ENCODE assay signal across 10 mouse cellular contexts in genomic region chr3:107917783-107918408, GRCm38 (mm10). TPM values are rescaled to one million over a fixed set of nuclear protein-coding genes. Genes with fewer than 3 reads are reported as not detected.
DNase-seq lines count a peak whose midpoint lies in the region; ATAC-seq and TF ChIP-seq lines count a peak whose summit lies in the region.
"Had no signal": no experiment of that assay in that cellular context is flagged by ENCODE, and none has a peak within 500 bp of the region (broad histone marks: within the 10 kb centered on the region; RNA-seq: fewer than 3 reads in every experiment).

No protein-coding gene starts in this region.

- no peaks in the 10 kb centered on the region for H3K9me3 ChIP-seq in stomach, postnatal 0 days (ENCODE audit: control insufficient read depth, low read length)
- H3K9me3 ChIP-seq: embryonic facial prominence, embryonic 12.5 days; limb, embryonic 13.5 days had no signal

- H3K4me3 ChIP-seq in cortical plate, adult 2 months (ENCODE audit: insufficient read depth, low read length) = no peak overlapping the region
- H3K4me3 ChIP-seq in stomach, postnatal 0 days (ENCODE audit: low read depth, low read length) = no peak overlapping the region
- H3K4me3 ChIP-seq: embryonic facial prominence, embryonic 12.5 days; limb, embryonic 13.5 days had no signal

- DNase-seq in left cerebral cortex, adult 18-20 months (ENCODE audit: low spot score in 2 of 2) = peak; percentile 54 to 77
- no peak for DNase-seq in left cerebral cortex, adult 11 months (ENCODE audit: low spot score)
- DNase-seq in MN1 (ENCODE audit: low spot score) = peak; percentile 64
- peak; percentile 49 to 89 for DNase-seq in layer of hippocampus, adult 18-20 months (ENCODE audit: low spot score in 2 of 2)
- DNase-seq in stomach, postnatal 0 days (ENCODE audit: low spot score) = peak; percentile 59

- no peaks in the 10 kb centered on the region for H3K27me3 ChIP-seq in stomach, postnatal 0 days (ENCODE audit: control insufficient read depth, insufficient read depth, low read length)
- H3K27me3 ChIP-seq: embryonic facial prominence, embryonic 12.5 days; limb, embryonic 13.5 days had no signal

- H3K4me2 ChIP-seq in stomach, postnatal 0 days (replicated peaks; ENCODE audit: low read depth) = no peak overlapping the region
- H3K4me2 ChIP-seq: embryonic facial prominence, embryonic 12.5 days; limb, embryonic 13.5 days had no signal

- no peak overlapping the region for H3K27ac ChIP-seq in cortical plate, adult 2 months (ENCODE audit: insufficient read depth, low read length)
- no peak overlapping the region for H3K27ac ChIP-seq in stomach, postnatal 0 days (replicated peaks)
- H3K27ac ChIP-seq: embryonic facial prominence, embryonic 12.5 days; limb, embryonic 13.5 days had no signal

- H3K4me1 ChIP-seq in cortical plate, adult 2 months (ENCODE audit: control insufficient read depth, insufficient read depth, low read length) = no peaks in the 10 kb centered on the region
- H3K4me1 ChIP-seq in stomach, postnatal 0 days (replicated peaks; ENCODE audit: control insufficient read depth, insufficient read depth) = no peaks in the 10 kb centered on the region
- H3K4me1 ChIP-seq: embryonic facial prominence, embryonic 12.5 days; limb, embryonic 13.5 days had no signal

- peak; percentile 60 for ATAC-seq in granulocyte monocyte progenitor cell, adult 5-6 weeks (replicated peaks; ENCODE audit: poor library complexity, severe bottlenecking)
- peak; percentile 97 for ATAC-seq in megakaryocyte progenitor cell, adult 5-6 weeks (replicated peaks; ENCODE audit: poor library complexity)
- peak; percentile 61 for ATAC-seq in stomach, postnatal 0 days (ENCODE audit: low FRiP score, low TSS enrichment)

- no peak for TF ChIP-seq EP300 in stomach, postnatal 0 days (optimal IDR thresholded peaks at IDR 0.05)

- 54% methylated on average over 7 of the region's 7 CpGs for WGBS in stomach, postnatal 0 days

- H3K9ac ChIP-seq in stomach, postnatal 0 days (ENCODE audit: low read length) = no peak overlapping the region
- H3K9ac ChIP-seq: embryonic facial prominence, embryonic 12.5 days; limb, embryonic 13.5 days had no signal

- H3K36me3 ChIP-seq in stomach, postnatal 0 days (ENCODE audit: control insufficient read depth, insufficient read depth, low read length) = no peaks in the 10 kb centered on the region
- H3K36me3 ChIP-seq: embryonic facial prominence, embryonic 12.5 days; limb, embryonic 13.5 days had no signal

- TF ChIP-seq POLR2A in cortical plate, adult 2 months (IDR thresholded peaks at IDR 0.05; ENCODE audit: extremely low read depth, insufficient read depth, low read length) = no peak

- TF ChIP-seq CTCF in cortical plate, adult 2 months (IDR thresholded peaks at IDR 0.05; ENCODE audit: extremely low read depth, insufficient read depth, low read length) = peak; percentile 58
- peak; percentile 91 for TF ChIP-seq CTCF in stomach, postnatal 0 days (IDR thresholded peaks at IDR 0.05; ENCODE audit: low read depth)

RNA-seq across cellular contexts. Expression of gene Gstm7, which starts 13.7 kb away (rescaled TPM):
- 10 to 100 TPM; 91.2 to 99.8 TPM for total RNA-seq in left cerebral cortex, adult 18-20 months (2021)
- polyA plus RNA-seq in cortical plate, adult 2 months (2012; rRNA removed) = 32.5 and 37.0 TPM in 2 replicates
- 7.1 and 11.3 TPM in 2 replicates for total RNA-seq in granulocyte monocyte progenitor cell, adult 5-6 weeks (2014; fragmentation: Nextera tagmentation)
- 1.8 and 7.3 TPM in 2 replicates for total RNA-seq in granulocyte monocyte progenitor cell, adult 5-6 weeks (2017)
- total RNA-seq in layer of hippocampus, adult 18-20 months (2021) = 100 to 1,000 TPM; 171 to 187 TPM
- 4.4 and 5.7 TPM in 2 replicates for total RNA-seq in megakaryocyte progenitor cell, adult 5-6 weeks (2015)
- 1.6 and 1.9 TPM in 2 replicates for total RNA-seq in megakaryocyte progenitor cell, adult 5-6 weeks (2017)
- polyA plus RNA-seq in stomach, postnatal 0 days (2015; fragmentation: Nextera tagmentation; extraction: Ambion mirVana) = 12.4 and 15.9 TPM in 2 replicates

RNA-seq across cellular contexts. Expression of gene Gstm5, which starts 22.3 kb away (rescaled TPM):
- total RNA-seq in left cerebral cortex, adult 18-20 months (2021) = 100 to 1,000 TPM; 229 to 250 TPM
- polyA plus RNA-seq in cortical plate, adult 2 months (2012; rRNA removed) = 504 and 512 TPM in 2 replicates
- total RNA-seq in granulocyte monocyte progenitor cell, adult 5-6 weeks (2014; fragmentation: Nextera tagmentation) = 16.0 and 24.7 TPM in 2 replicates
- 13.2 and 18.3 TPM in 2 replicates for total RNA-seq in granulocyte monocyte progenitor cell, adult 5-6 weeks (2017)
- 100 to 1,000 TPM; 286 to 295 TPM for total RNA-seq in layer of hippocampus, adult 18-20 months (2021)
- 38.2 and 61.5 TPM in 2 replicates for total RNA-seq in megakaryocyte progenitor cell, adult 5-6 weeks (2015)
- total RNA-seq in megakaryocyte progenitor cell, adult 5-6 weeks (2017) = 23.6 and 30.6 TPM in 2 replicates
- polyA plus RNA-seq in stomach, postnatal 0 days (2015; fragmentation: Nextera tagmentation; extraction: Ambion mirVana) = 249 and 273 TPM in 2 replicates

RNA-seq across cellular contexts. Expression of gene Gstm6, which starts 25.7 kb away (rescaled TPM):
- 1 to 10 TPM; 5.8 to 6.7 TPM for total RNA-seq in left cerebral cortex, adult 18-20 months (2021)
- polyA plus RNA-seq in cortical plate, adult 2 months (2012; rRNA removed) = 5.4 and 6.4 TPM in 2 replicates
- not detected in 2 replicates for total RNA-seq in granulocyte monocyte progenitor cell, adult 5-6 weeks (2014; fragmentation: Nextera tagmentation)
- total RNA-seq in granulocyte monocyte progenitor cell, adult 5-6 weeks (2017) = not detected in 2 replicates
- 10 to 100 TPM; 18.6 to 19.6 TPM for total RNA-seq in layer of hippocampus, adult 18-20 months (2021)
- 0.22 TPM in 1 of 2 replicates, not detected in the other for total RNA-seq in megakaryocyte progenitor cell, adult 5-6 weeks (2015)
- total RNA-seq in megakaryocyte progenitor cell, adult 5-6 weeks (2017) = not detected in 2 replicates
- polyA plus RNA-seq in stomach, postnatal 0 days (2015; fragmentation: Nextera tagmentation; extraction: Ambion mirVana) = 13.7 and 15.8 TPM in 2 replicates

RNA-seq across cellular contexts. Expression of gene Eps8l3, which starts 40.9 kb away (rescaled TPM):
- not detected for total RNA-seq in left cerebral cortex, adult 18-20 months (2021)
- polyA plus RNA-seq in cortical plate, adult 2 months (2012; rRNA removed) = not detected in 2 replicates
- not detected in 2 replicates for total RNA-seq in granulocyte monocyte progenitor cell, adult 5-6 weeks (2014; fragmentation: Nextera tagmentation)
- not detected in 2 replicates for total RNA-seq in granulocyte monocyte progenitor cell, adult 5-6 weeks (2017)
- total RNA-seq in layer of hippocampus, adult 18-20 months (2021) = not detected
- total RNA-seq in megakaryocyte progenitor cell, adult 5-6 weeks (2015) = 0.07 and 0.12 TPM in 2 replicates
- total RNA-seq in megakaryocyte progenitor cell, adult 5-6 weeks (2017) = not detected in 2 replicates
- 29.2 and 29.8 TPM in 2 replicates for polyA plus RNA-seq in stomach, postnatal 0 days (2015; fragmentation: Nextera tagmentation; extraction: Ambion mirVana)
- polyA plus RNA-seq: embryonic facial prominence, embryonic 12.5 days had no signal

RNA-seq across cellular contexts. Expression of gene Gstm3, which starts 51.2 kb away (rescaled TPM):
- total RNA-seq in left cerebral cortex, adult 18-20 months (2021) = not detected
- 0.08 TPM in 1 of 2 replicates, not detected in the other for polyA plus RNA-seq in cortical plate, adult 2 months (2012; rRNA removed)
- not detected in 2 replicates for total RNA-seq in granulocyte monocyte progenitor cell, adult 5-6 weeks (2014; fragmentation: Nextera tagmentation)
- not detected in 2 replicates for total RNA-seq in granulocyte monocyte progenitor cell, adult 5-6 weeks (2017)
- not detected for total RNA-seq in layer of hippocampus, adult 18-20 months (2021)
- not detected in 2 replicates for total RNA-seq in megakaryocyte progenitor cell, adult 5-6 weeks (2015)
- not detected in 2 replicates for total RNA-seq in megakaryocyte progenitor cell, adult 5-6 weeks (2017)
- polyA plus RNA-seq in stomach, postnatal 0 days (2015; fragmentation: Nextera tagmentation; extraction: Ambion mirVana) = 53.8 and 54.0 TPM in 2 replicates
- polyA plus RNA-seq: embryonic facial prominence, embryonic 12.5 days; limb, embryonic 13.5 days had no signal

Comparison
In these comparisons a context has a peak if more than half of its experiments do, and no peak if none do; other contexts are left out.
1. RNA of gene Gstm7, which starts 13.7 kb away (total RNA-seq): 171 to 187 TPM in layer of hippocampus, adult 18-20 months and 91.2 to 99.8 TPM in left cerebral cortex, adult 18-20 months; 1.8 to 11.3 TPM in granulocyte monocyte progenitor cell, adult 5-6 weeks and 1.6 to 5.7 TPM in megakaryocyte progenitor cell, adult 5-6 weeks; every median in the first group is over 4 times any median in the second.
2. RNA of gene Gstm6, which starts 25.7 kb away (total RNA-seq): 18.6 to 19.6 TPM in layer of hippocampus, adult 18-20 months and 5.8 to 6.7 TPM in left cerebral cortex, adult 18-20 months; 0.22 TPM in megakaryocyte progenitor cell, adult 5-6 weeks and not detected in granulocyte monocyte progenitor cell, adult 5-6 weeks; every median in the first group is over 4 times any median in the second.
3. Peak in every context shown above with its lines, with median percentiles within 50 percentile points of each other: ATAC-seq.